Mouse (Mus musculus) intestine, embryonic 15.5 days (tissue): ENCODE measurements around the gene Nip7. TPM values are rescaled to one million over a fixed set of nuclear protein-coding genes. Genes with fewer than 3 reads are reported as not detected.

Experiments
- ATAC-seq: fragments of 200-750 bp; cut with Nextera tagmentation; 2 replicates; pipeline ENCODE4 v1.8.0; 2017; ENCODE audit warnings: moderate TSS enrichment, moderate library complexity
- H3K27ac ChIP-seq: fragments of 300-500 bp; sonication (generic); 2 replicates; pipeline ENCODE4 v1.5.1; 2015; ENCODE audit warnings: mild to moderate bottlenecking, inconsistent platforms
- H3K27me3 ChIP-seq: fragments of 300-500 bp; sonication (generic); replicated peaks from 2 replicates; pipeline ENCODE4 v1.6.1; 2015; ENCODE audit warnings: inconsistent platforms
- H3K36me3 ChIP-seq: fragments of 300-500 bp; sonication (generic); 2 replicates; pipeline ENCODE4 v1.6.1; 2015; ENCODE audit warnings: inconsistent platforms
- H3K4me1 ChIP-seq: fragments of 300-500 bp; sonication (generic); replicated peaks from 2 replicates; pipeline ENCODE4 v1.6.1; 2015; ENCODE audit warnings: inconsistent platforms
- H3K4me2 ChIP-seq: fragments of 300-500 bp; sonication (generic); replicated peaks from 2 replicates; pipeline ENCODE4 v1.6.1; 2015; ENCODE audit warnings: mild to moderate bottlenecking, inconsistent platforms
- H3K4me3 ChIP-seq: fragments of 300-500 bp; sonication (generic); replicated peaks from 2 replicates; pipeline ENCODE4 v1.5.1; 2015; ENCODE audit warnings: inconsistent platforms
- H3K9ac ChIP-seq: fragments of 300-500 bp; sonication (generic); 2 replicates; pipeline ENCODE4 v1.6.1; 2015; ENCODE audit warnings: inconsistent platforms
- H3K9me3 ChIP-seq: fragments of 300-500 bp; sonication (generic); 2 replicates; pipeline ENCODE4 v1.6.1; 2016; ENCODE audit warnings: inconsistent platforms
- WGBS: fragments of 180-500 bp; shearing (Covaris S2); methylation state at CpG from one replicate; pipeline ENCODE4 v1.1.7; 2015; 5-methylcytosine and 5-hydroxymethylcytosine counted together
- polyA plus RNA-seq: library from polyadenylated mRNA; unstranded; fragments of >200 nt; fragmentation: Nextera tagmentation; extraction: Ambion mirVana; gene quantifications from 2 replicates; pipeline ENCODE4 v1.2.1, GENCODE M21; 2015

Nip7 gene
- polyA plus RNA-seq, 1 experiment from 2014 or later = 97.3 TPM

DNA sequence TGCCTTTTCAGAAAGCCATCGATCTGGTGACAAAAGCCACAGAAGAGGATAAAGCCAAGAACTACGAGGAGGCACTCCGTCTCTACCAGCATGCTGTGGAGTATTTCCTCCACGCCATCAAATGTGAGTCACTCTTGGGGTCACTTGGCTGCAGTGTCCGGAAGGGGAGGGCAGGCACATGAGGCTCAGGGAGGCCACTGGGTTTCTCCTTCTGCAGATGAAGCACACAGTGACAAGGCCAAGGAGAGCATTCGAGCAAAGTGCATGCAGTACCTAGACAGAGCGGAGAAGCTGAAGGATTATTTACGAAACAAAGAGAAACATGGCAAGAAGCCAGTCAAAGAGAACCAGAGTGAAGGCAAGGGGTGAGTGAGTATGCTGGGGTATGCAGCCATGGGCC, 20.1 kb upstream of the Nip7 start:
- Histone ChIP-seq H3K4me1 (peaks cover 10% of the 10 kb centered on the region), H3K27ac (no peak overlapping the region), H3K36me3 (peaks cover 16% of the 10 kb centered on the region), H3K9me3 (no peaks in the 10 kb centered on the region), H3K4me3 (no peak overlapping the region), H3K9ac (no peak overlapping the region), H3K27me3 (no peaks in the 10 kb centered on the region), H3K4me2 (no peak overlapping the region)
- no peak for ATAC-seq
- 77% methylated on average over 8 of the region's 8 CpGs for WGBS

DNA sequence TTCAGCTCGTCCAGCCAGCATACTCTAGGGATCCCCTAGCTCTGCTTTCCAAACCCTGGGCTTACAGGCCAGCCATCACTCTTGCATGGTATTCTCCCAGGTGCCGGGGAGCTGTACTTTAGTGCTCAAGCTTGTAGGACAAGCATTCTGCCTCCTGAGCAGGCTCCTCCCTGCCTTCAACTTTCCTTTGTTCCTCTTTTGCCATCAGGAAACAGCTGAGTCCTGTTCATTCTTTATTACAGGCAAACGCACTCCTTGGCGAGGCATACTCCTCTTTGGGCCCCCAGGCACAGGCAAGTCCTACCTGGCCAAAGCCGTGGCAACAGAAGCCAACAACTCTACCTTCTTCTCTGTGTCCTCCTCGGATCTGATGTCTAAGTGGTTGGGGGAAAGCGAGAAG, 16.0 kb upstream of the Nip7 start:
- H3K4me3 ChIP-seq = no peak overlapping the region
- H3K27ac ChIP-seq = no peak overlapping the region
- no peaks in the 10 kb centered on the region for H3K27me3 ChIP-seq
- H3K36me3 ChIP-seq = peaks cover 53% of the 10 kb centered on the region
- H3K4me1 ChIP-seq = no peaks in the 10 kb centered on the region
- no peak overlapping the region for H3K4me2 ChIP-seq
- WGBS = 78% methylated on average over 7 of the region's 7 CpGs
- H3K9me3 ChIP-seq = no peaks in the 10 kb centered on the region
- H3K9ac ChIP-seq = no peak overlapping the region
- no peak for ATAC-seq

DNA sequence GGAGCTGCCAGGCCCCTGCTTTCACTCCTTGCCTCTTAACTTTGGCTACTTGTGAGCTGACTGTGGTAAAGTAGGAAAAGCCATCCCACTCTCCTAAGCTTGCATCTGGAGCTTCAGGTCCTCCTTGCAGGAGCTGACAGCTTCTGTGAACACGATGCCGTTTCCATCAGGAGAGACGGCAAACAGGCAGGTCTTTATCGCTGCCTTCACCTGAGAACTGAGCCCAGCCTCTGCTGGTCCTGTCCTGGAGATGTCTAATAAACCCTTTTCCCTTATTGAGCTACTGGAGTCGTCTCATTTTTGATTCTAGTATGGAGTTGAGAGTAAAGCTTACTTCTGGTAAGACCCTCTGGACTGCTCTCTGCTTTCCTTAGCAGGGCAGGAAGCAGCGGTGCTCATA, 11.2 kb upstream of the Nip7 start:
- H3K27ac ChIP-seq = no peak overlapping the region
- peaks cover 17% of the 10 kb centered on the region for H3K4me1 ChIP-seq
- H3K27me3 ChIP-seq = no peaks in the 10 kb centered on the region
- 91% methylated on average over 6 of the region's 6 CpGs for WGBS
- ATAC-seq = no peak
- no peak overlapping the region for H3K4me2 ChIP-seq
- no peaks in the 10 kb centered on the region for H3K9me3 ChIP-seq
- no peak overlapping the region for H3K9ac ChIP-seq
- no peak overlapping the region for H3K4me3 ChIP-seq
- H3K36me3 ChIP-seq = peaks cover 57% of the 10 kb centered on the region

DNA sequence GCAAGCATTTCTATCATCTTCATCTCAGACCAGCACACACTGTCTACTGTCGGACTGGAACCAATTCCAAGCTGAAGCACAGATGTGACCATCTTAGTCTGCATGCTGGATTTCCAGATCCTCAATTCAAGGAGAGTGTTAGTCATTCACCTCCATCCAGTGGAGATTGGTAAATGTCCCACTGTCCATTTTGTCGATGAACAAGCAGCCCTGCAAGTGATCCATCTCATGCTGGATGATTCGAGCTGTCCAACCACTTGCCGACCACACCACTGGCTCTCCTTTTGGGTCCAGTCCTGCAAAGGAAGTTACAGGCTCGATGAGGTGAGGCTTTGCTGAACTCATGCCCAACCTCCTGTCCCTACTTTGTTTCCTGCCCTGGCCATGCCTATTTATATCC, 9.7 kb upstream of the Nip7 start:
- Histone ChIP-seq H3K4me1 (peaks cover 17% of the 10 kb centered on the region), H3K9me3 (no peaks in the 10 kb centered on the region), H3K4me2 (peak overlapping the region; percentile 93), H3K36me3 (peaks cover 66% of the 10 kb centered on the region), H3K4me3 (no peak overlapping the region), H3K27me3 (no peaks in the 10 kb centered on the region), H3K9ac (no peak overlapping the region), H3K27ac (no peak overlapping the region)
- 89% methylated on average over 5 of the region's 5 CpGs for WGBS
- ATAC-seq = no peak

DNA sequence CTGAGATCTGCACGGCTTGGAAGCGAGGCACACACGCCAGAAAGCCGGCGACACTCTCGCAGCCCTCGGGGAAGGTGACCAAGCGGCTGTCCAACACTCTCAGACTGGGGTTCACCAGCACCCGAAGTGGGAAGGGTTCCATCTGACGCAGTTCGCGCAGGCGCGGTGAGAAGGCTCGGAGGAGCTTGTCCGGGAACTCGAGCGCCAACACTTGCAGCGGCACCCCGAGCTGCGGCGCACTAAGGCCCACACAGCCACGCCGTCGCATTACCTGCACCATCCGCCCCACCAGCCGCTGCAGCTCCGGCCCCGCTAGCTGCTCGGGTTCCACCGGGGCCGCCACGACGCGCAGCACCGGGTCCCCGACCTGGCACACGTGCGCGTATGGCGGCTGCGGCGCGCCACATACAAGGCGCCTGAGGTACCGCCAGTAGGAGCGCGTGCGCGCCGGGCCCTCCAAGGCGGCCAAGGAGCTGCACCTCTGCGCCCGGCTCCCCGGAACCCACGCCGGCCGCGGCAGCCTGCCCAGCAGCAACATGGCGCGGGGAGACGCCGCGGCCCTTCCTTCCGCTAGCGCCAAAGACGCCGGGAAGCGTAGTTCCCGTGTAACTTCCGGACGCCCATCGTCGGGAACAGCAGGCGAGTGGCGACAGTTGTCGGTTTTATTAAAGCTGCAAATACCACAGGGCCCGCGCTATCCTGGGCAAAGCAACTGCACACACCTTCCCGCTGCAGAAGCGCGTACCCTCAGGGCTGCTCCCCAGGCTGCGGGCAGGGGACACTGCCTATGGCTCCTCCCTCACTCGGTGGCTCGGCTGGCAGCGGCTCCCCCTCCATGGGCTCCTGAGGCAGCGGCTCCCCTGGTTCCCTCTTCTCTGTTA, 8.4 kb upstream of the Nip7 start, which contains the start of gene Pdf:
Gene Pdf, minus strand, starts transcription at position 554 of the 881 bp plus-strand sequence.
- Histone ChIP-seq H3K27me3 (no peaks in the 10 kb centered on the region), H3K4me2 (peak within 1 kb of the TSS; percentile 93), H3K9ac (peak within 1 kb of the TSS; percentile 92), H3K4me3 (peak within 1 kb of the TSS; percentile 96), H3K27ac (peak within 1 kb of the TSS; percentile 96), H3K36me3 (peaks cover 66% of the 10 kb centered on the region), H3K9me3 (no peaks in the 10 kb centered on the region), H3K4me1 (peaks cover 17% of the 10 kb centered on the region)
- peak; percentile 92 for ATAC-seq
- under 1% methylated on average over 87 of the region's 87 CpGs for WGBS

DNA sequence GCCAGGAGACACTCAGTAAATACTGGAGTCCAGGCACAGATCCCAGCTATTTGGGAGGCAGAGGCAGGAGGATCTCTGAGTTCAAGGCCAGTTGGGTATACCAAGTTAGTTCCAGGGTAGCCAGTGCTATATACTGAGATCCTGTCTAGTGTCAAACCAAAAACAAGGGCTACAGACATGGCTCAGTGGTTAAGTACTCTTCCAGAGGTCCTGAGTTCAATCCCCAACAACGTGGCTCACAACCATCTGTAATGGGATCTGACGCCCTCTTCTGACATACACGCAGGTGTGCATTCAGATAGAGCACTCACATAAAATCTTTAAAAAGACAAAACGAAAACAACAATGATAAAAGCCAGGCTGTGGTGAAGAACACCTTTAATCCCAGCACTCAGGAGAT, 7.2 kb upstream of the Nip7 start:
- H3K4me3 ChIP-seq = peak overlapping the region; percentile 96
- H3K36me3 ChIP-seq = peaks cover 62% of the 10 kb centered on the region

DNA sequence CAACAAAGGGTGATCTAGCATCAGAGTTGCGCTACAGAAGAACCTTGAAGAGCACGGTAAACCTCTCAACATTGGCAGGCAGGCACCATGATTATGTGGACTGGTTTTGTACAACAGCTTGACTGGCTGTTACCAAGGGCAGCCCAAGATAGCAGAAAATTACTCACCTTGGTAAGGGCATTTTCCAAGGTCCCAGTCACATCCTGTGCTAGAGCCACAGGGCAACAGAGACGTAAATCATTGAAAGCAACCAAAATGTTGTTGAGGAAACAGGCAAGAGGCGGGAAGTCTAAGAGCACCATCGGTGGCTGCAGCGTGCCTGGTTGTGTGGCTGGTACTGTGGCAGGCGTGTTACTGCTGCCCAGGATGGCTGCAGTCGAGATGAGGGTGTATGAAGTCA, 4.6 kb upstream of the Nip7 start:
- Histone ChIP-seq H3K9ac (no peak overlapping the region), H3K4me2 (no peak overlapping the region), H3K4me1 (peaks cover 14% of the 10 kb centered on the region), H3K36me3 (peaks cover 39% of the 10 kb centered on the region), H3K9me3 (no peaks in the 10 kb centered on the region), H3K4me3 (no peak overlapping the region), H3K27ac (no peak overlapping the region), H3K27me3 (no peaks in the 10 kb centered on the region)
- 97% methylated on average over 8 of the region's 8 CpGs for WGBS
- ATAC-seq = no peak

More for the DNA sequence above, 7.2 kb upstream of the Nip7 start:
- Histone ChIP-seq H3K9me3 (no peaks in the 10 kb centered on the region), H3K9ac (no peak overlapping the region), H3K4me1 (peaks cover 17% of the 10 kb centered on the region), H3K27ac (no peak overlapping the region), H3K27me3 (no peaks in the 10 kb centered on the region), H3K4me2 (peak overlapping the region; percentile 93)
- WGBS = 86% methylated on average over 4 of the region's 4 CpGs
- no peak for ATAC-seq

DNA sequence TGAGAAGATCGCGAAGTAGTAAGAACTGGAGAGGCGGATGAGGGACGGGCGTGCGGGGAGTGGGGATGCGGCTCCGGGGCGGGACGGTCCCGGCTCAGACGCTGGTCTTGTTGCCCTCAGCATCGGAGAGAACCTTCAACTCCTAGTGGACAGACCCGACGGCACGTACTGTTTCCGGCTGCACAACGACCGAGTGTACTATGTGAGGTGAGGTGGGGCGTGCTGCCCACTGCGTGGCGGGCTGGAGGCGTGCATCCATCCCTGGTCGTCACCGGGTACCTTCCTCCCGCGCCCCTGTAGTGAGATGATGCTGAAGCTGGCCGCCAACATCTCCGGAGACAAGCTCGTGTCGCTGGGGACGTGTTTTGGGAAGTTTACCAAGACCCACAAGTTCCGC, 294 bp downstream of the Nip7 start:
- Histone ChIP-seq H3K9me3 (no peaks in the 10 kb centered on the region), H3K4me2 (peak overlapping the region; percentile 82), H3K4me1 (peaks cover 10% of the 10 kb centered on the region; the same call in 1 of the 2 replicates), H3K36me3 (peaks cover 32% of the 10 kb centered on the region), H3K27me3 (no peaks in the 10 kb centered on the region), H3K9ac (peak overlapping the region; percentile 73), H3K4me3 (peak overlapping the region; percentile 82), H3K27ac (0 out of 2 replicates have a peak overlapping the region, but pooled peaks have one; percentile 32)
- peak; percentile 74 for ATAC-seq
- WGBS = under 1% methylated on average over 33 of the region's 33 CpGs

DNA sequence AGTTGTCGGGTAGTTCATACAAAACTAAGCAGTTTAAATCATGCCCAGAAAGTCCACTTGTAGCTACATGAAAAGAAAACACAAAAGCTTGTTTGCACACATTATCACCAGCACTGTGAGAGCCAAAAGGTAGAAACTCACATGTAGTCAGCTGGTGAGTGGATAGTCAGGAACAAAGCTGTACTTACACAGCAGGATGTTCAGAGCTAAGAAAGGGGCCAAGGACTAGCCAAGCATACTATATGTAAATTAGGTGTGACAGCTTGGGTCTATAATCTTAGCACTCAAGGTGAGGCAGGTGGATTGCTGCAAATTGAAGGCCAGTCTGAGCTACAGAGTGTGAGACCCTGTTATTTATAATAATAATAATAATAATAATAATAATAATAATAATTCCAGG, 5.9 kb downstream of the Nip7 start:
- Histone ChIP-seq H3K4me3 (no peak overlapping the region), H3K27me3 (no peaks in the 10 kb centered on the region), H3K4me1 (peaks cover 9% of the 10 kb centered on the region; the same call in 1 of the 2 replicates), H3K9me3 (no peaks in the 10 kb centered on the region), H3K9ac (no peak overlapping the region), H3K4me2 (no peak overlapping the region), H3K27ac (no peak overlapping the region), H3K36me3 (peaks cover 12% of the 10 kb centered on the region; the same call in 1 of the 2 replicates)
- 86% methylated on average over 1 of the region's 1 CpGs for WGBS
- no peak for ATAC-seq

DNA sequence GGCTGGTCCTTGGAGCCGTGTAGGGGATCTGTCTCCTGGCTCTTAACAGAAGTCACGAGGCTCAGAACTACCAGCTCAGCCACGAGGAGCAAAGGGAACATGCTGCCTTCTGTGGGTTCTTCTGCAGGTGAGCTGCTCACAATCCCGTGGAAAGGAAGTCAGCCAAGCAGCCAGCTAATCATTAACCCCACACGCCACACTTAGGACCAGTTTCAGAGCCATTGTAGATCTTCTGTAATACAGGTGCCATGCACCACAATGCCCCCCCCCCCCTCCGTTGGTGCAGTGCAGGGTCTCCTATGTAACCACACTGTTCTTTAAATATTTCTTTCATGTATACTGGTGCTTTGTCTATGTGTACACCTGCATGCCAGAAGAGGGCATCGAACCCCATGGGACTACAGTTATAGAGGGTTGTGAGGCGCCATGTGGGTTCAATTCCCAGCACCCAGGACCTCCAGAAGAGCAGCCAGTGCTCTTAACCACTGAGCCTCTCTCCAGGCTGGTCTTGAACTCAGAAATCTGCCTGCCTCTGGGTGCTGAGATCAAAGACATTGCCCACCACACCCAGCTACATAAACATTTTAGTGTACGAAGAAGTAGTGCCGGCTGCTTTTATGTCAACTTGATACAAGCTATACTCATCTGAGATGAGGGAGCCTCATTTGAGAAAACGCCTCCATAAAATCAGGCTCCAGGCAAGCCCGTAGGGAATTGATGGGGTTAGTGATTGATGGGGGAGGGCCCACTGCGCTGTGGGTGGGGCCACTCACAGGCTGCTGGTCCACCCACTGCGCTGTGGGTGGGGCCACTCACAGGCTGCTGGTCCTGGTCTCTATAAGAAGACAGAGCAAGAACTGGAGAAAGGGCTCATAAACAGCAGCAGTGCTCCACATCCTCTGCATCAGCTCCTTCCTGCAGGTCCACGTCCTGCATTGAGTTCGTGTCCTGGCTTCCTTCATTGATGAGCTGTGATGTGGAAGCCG, 9.1 kb downstream of the Nip7 start, which contains the start of gene Tmed6:
Gene Tmed6, minus strand, starts transcription at position 134 of the 986 bp plus-strand sequence.
- Histone ChIP-seq H3K36me3 (peaks cover 6% of the 10 kb centered on the region), H3K4me3 (no peak within 1 kb of the TSS), H3K27ac (no peak within 1 kb of the TSS), H3K9me3 (no peaks in the 10 kb centered on the region), H3K27me3 (no peaks in the 10 kb centered on the region), H3K9ac (no peak within 1 kb of the TSS), H3K4me2 (peak within 1 kb of the TSS; percentile 15; the same call in 1 of the 2 replicates), H3K4me1 (0 out of 2 replicates have a peak, but pooled peaks cover 2% of the 10 kb centered on the region)
- 44% methylated on average over 17 of the region's 17 CpGs for WGBS
- ATAC-seq = peak; percentile 84

DNA sequence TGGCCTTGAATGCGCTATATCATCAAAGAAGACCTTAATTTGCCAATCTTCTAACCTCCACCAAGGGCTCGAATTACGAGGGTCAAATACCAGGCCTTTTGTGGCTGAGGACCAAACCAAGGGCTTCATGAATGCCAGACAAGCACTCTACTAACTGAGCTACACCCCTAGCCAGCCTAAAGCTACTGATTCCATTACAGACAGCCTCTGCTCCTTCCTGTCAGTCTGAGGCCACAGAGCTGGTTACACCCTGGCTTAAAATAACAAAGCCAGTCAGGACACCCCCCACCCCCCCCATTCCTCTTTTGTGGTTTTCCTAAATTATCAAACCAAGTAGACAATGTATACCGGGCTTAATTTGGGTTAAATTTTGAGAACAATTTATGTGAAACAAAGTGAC, 17.0 kb downstream of the Nip7 start:
- no peaks in the 10 kb centered on the region for H3K4me1 ChIP-seq
- no peaks in the 10 kb centered on the region for H3K9me3 ChIP-seq
- no peak overlapping the region for H3K4me3 ChIP-seq
- H3K4me2 ChIP-seq = no peak overlapping the region
- H3K9ac ChIP-seq = no peak overlapping the region
- no peak for ATAC-seq
- peaks cover 43% of the 10 kb centered on the region for H3K36me3 ChIP-seq
- H3K27me3 ChIP-seq = no peaks in the 10 kb centered on the region
- no peak overlapping the region for H3K27ac ChIP-seq
- WGBS = 83% methylated on average over 4 of the region's 4 CpGs

DNA sequence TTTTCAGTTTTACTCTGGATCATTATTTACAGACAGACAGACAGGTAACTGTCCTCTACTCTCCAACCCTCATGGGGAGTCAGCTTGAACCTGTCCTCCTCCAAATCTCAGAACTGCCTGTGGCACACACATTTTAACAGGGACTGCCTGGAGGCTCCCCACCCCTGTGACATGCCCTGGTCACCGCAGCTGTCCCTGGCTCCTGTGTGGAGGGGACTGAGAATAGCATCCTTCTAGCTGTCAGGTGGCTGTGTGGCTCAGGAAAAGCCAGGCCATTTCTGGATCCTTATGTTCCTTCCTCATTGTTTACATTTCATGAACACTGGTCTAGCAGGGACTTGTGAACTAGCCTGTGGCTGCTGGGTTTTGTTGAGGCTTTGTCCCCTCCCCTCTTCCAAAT, 17.5 kb downstream of the Nip7 start:
- no peak overlapping the region for H3K4me2 ChIP-seq
- 89% methylated on average over 1 of the region's 1 CpGs for WGBS
- no peaks in the 10 kb centered on the region for H3K4me1 ChIP-seq
- no peak overlapping the region for H3K27ac ChIP-seq
- peaks cover 43% of the 10 kb centered on the region for H3K36me3 ChIP-seq
- no peaks in the 10 kb centered on the region for H3K27me3 ChIP-seq
- H3K9ac ChIP-seq = no peak overlapping the region
- no peak for ATAC-seq
- no peak overlapping the region for H3K4me3 ChIP-seq
- H3K9me3 ChIP-seq = no peaks in the 10 kb centered on the region
